Mouse (Mus musculus): ENCODE measurements around the gene Gcg.

The Gcg gene

DNA sequence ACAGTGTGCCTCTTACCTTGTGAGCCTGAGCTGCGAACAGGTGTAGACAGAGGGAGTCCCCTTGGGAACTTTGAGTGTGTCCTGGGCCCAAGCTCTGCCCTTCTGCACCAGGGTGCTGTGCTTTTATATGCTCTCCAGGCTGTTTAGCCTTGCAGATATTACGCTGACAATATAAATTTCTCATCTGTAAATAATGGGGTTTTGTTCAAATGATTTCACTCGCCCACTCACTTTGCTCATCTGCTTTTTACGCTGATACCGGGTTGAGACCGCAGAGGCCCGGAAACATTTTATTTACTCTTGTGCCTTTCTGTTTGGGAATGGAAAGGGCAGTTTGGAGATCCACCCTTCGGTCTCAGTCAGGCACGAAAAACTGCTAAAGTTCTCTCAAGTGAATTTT lies at the start of gene Gcg:
Gene Gcg (minus strand): TSS at position 101 of the 400 bp plus-strand sequence.
- no peaks in the 10 kb centered on the region for H3K27me3 ChIP-seq (ENCODE audit: control insufficient read depth, insufficient read depth, low read length, poor library complexity, severe bottlenecking)
- H3K36me3 ChIP-seq (ENCODE audit: control insufficient read depth, insufficient read depth, low read length, poor library complexity, severe bottlenecking), result no peaks in the 10 kb centered on the region
- DNase-seq (ENCODE audit: low read depth, low spot score), result no peak

DNA sequence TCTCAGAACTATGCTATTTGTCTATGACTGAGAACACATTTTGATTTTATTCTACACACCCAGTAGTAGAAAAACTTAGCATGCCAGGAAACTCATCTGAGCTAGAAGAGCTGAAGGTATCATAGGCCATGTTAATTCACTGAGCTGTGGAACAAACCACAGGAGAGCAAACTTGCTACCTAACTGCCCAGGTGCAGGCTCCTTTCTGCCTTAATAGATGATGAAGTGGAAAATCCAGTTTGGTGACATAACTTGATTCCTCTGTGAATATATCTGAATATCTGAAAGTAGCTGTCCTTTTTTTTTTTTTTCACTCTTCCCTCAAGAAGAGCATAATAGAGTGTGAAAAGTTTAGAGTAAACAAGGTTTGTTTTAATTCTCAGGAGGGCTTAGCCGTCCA lies 47.6 kb upstream of the Gcg start:
- Histone ChIP-seq H3K36me3 (ENCODE audit: control insufficient read depth, insufficient read depth, low read length, poor library complexity, severe bottlenecking) (no peaks in the 10 kb centered on the region), H3K27me3 (ENCODE audit: control insufficient read depth, insufficient read depth, low read length, poor library complexity, severe bottlenecking) (no peaks in the 10 kb centered on the region)
- no peak for DNase-seq (ENCODE audit: low read depth, low spot score)

DNA sequence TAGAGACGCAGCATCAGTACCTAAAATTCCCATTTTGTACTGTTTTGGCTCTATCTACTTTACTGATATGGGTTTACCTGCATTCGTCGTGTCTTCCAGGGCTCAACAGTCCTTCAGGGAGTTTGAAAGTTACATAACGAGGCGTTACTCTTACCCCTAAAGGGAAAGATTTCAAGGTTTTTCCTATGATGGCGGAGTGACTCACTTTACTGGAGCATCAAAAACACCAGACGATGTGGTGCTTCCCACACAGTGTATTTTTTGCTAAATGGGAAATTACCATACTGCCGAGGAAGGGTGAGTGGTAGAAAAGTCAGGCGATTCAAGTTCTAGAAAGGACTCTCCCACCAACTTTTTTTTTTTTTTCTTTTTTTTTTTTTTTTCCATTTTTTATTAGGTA lies 42.9 kb upstream of the Gcg start:
- no peaks in the 10 kb centered on the region for H3K36me3 ChIP-seq (ENCODE audit: control insufficient read depth, insufficient read depth, low read length, poor library complexity, severe bottlenecking)
- DNase-seq (ENCODE audit: low read depth, low spot score), result no peak
- H3K27me3 ChIP-seq (ENCODE audit: control insufficient read depth, insufficient read depth, low read length, poor library complexity, severe bottlenecking), result no peaks in the 10 kb centered on the region

DNA sequence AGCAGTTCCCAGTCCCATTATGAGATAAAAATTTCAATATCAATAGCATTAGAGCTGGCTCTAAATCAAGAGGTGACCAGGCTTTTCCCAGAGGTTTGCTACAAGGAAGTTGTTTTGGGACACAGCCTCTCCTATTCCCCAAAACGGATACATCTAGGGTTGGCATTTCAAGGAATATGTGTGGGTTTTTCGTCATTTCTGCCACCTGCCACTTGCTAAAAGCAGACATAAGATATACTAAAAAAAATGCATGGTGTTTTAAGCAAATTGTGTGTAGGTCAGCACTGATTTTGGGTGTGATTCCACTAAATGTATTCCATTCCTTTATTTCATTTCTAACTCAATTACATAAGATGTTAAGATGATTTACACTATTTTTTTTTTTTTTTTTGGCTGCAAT lies 34.3 kb upstream of the Gcg start:
- H3K27me3 ChIP-seq (ENCODE audit: control insufficient read depth, insufficient read depth, low read length, poor library complexity, severe bottlenecking), result no peaks in the 10 kb centered on the region
- no peak for DNase-seq (ENCODE audit: low read depth, low spot score)
- H3K36me3 ChIP-seq (ENCODE audit: control insufficient read depth, insufficient read depth, low read length, poor library complexity, severe bottlenecking), result no peaks in the 10 kb centered on the region

DNA sequence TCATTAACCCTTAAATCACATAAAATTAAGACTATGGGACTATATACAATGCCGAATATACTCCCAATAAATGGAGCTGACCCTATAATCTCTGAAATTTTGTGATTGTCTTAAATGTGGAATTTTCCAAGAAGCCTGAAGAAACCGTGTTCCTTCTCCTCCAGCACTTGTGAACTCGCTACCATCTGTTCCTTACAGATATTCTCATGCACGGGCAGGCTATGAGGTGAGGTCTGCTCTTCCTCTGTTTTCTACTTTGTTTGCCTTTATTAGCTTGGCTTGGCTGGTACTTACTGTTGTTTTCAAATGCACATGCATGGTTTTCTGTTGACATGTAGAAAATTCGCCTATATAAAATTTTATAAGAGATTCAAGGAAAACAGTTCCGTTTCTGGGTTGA lies 31.0 kb upstream of the Gcg start:
- Histone ChIP-seq H3K27me3 (ENCODE audit: control insufficient read depth, insufficient read depth, low read length, poor library complexity, severe bottlenecking) (no peaks in the 10 kb centered on the region), H3K36me3 (ENCODE audit: control insufficient read depth, insufficient read depth, low read length, poor library complexity, severe bottlenecking) (no peaks in the 10 kb centered on the region)
- no peak for DNase-seq (ENCODE audit: low read depth, low spot score)

DNA sequence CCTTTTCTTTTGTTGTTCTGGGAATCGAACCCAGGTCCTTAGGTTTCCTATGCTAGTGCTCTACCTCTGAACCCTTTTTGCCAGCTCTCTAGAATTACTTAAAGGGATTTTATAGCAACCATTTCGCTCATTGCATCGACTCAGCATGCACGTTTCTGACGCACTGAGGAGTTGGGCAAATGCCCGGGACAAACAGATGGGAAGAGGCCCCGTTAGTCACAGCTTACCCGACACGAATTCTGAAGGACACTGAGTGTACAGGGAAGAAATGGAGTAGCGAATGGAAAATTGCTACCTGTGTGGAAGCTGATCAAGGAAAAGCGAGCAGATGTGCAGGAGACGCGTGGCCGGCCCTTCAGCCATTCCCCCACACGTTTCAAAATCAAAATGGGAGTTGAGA lies 30.0 kb upstream of the Gcg start:
- H3K27me3 ChIP-seq (ENCODE audit: control insufficient read depth, insufficient read depth, low read length, poor library complexity, severe bottlenecking), result no peaks in the 10 kb centered on the region
- no peak for DNase-seq (ENCODE audit: low read depth, low spot score)
- no peaks in the 10 kb centered on the region for H3K36me3 ChIP-seq (ENCODE audit: control insufficient read depth, insufficient read depth, low read length, poor library complexity, severe bottlenecking)

DNA sequence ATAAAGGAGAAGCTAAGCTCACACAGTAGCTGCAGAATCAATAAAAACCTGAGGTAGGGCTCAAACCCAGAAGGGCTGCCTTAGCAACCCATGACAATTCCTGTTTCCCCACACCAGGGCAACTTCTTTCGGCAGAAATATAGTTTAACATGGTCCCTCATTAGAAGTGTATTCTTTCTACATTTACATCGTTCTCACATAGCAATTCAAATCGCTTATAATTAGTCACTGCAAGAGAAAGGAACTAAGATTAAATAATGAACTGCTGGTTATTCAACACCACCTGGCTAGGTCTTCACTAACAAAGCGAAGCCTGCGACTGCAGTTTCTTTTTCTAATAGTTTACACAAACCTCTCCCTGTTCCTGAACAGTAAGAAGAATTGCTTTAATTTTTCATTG lies 23.7 kb upstream of the Gcg start:
- DNase-seq (ENCODE audit: low read depth, low spot score), result no peak
- Histone ChIP-seq H3K27me3 (ENCODE audit: control insufficient read depth, insufficient read depth, low read length, poor library complexity, severe bottlenecking) (no peaks in the 10 kb centered on the region), H3K36me3 (ENCODE audit: control insufficient read depth, insufficient read depth, low read length, poor library complexity, severe bottlenecking) (no peaks in the 10 kb centered on the region)

DNA sequence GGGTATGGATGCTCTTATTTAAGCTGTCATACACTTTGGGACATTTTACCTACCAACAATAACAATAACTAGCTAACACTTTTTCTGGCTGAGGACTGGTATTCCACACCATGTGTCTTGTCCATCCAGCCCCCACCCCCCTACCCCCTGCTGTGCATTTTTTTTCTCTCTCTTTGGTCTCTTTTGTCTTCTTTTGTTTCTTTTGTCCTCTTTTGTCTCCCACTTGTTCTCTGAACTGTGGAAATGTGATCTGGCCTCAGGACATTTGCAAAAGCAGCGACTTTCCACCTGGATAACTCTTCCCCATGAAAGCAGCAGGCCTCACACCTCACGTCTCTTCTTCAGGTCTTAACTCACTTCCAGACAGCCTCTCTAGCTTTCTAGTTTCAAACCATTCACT lies 23.0 kb upstream of the Gcg start:
- Histone ChIP-seq H3K36me3 (ENCODE audit: control insufficient read depth, insufficient read depth, low read length, poor library complexity, severe bottlenecking) (no peaks in the 10 kb centered on the region), H3K27me3 (ENCODE audit: control insufficient read depth, insufficient read depth, low read length, poor library complexity, severe bottlenecking) (no peaks in the 10 kb centered on the region)
- DNase-seq (ENCODE audit: low read depth, low spot score), result no peak

DNA sequence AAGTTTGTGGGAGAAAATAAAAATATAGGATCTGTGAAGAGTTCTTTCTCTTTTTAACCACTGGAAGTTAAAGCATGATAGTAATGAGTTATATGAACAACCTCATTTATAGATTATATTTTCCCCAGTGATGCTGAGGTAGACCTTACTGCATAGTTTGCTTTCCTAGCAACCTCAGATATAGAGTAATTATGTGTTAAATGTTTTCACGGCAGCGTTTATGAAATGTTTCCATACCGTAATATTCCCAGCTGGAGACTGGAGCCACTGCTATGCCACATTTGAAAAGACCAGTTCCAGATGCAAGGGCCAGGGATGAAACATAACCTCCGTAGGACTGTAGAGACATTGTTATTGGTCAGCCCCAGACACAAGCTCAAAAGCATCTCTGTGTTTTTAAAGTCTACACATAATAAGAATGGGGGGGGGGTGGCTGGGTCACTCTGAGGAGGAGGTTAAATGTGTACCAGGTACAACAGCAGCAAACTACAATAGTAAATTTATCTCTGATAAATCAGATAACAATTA lies 20.9 kb upstream of the Gcg start:
- DNase-seq (ENCODE audit: low read depth, low spot score), result no peak
- no peaks in the 10 kb centered on the region for H3K27me3 ChIP-seq (ENCODE audit: control insufficient read depth, insufficient read depth, low read length, poor library complexity, severe bottlenecking)
- H3K36me3 ChIP-seq (ENCODE audit: control insufficient read depth, insufficient read depth, low read length, poor library complexity, severe bottlenecking), result no peaks in the 10 kb centered on the region

DNA sequence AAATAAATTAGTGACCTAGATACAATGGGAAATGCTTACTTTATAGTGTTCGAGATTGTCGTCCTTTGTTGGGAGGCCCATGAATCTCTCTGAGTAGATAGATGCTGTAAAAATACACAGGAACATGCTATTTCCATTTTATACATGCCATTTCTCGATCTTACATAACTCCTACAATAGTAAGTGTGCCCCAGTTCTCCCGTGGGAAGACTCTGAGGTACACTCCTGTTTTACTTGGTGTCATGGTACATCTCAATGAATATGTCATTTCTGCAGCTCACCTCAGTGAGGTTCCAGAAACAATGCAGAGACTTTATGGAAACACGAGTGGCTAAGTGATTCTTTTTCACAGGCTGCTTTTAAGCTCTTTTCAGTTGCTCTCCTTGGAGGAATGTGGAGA lies 19.9 kb upstream of the Gcg start:
- no peaks in the 10 kb centered on the region for H3K36me3 ChIP-seq (ENCODE audit: control insufficient read depth, insufficient read depth, low read length, poor library complexity, severe bottlenecking)
- no peak for DNase-seq (ENCODE audit: low read depth, low spot score)

DNA sequence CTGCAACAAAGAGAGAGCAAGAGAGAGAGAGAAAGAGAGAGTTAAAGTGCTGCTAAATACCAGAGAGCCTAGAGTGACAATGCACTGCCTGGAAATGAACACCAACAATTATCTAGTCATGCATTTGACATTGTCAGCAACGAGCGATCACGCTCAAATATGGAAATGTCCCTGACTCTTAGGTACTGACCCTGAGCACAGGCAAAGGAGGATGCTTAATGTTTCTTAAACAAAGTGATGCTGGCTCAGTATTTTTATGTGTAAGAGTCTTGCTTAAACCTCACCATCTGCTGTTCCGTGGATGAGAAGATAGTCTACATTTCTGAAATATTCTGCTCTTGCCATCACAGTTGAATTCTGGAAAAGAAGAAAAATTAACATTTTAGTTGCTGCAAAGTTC lies 19.1 kb upstream of the Gcg start:
- no peak for DNase-seq (ENCODE audit: low read depth, low spot score)
- Histone ChIP-seq H3K27me3 (ENCODE audit: control insufficient read depth, insufficient read depth, low read length, poor library complexity, severe bottlenecking) (no peaks in the 10 kb centered on the region), H3K36me3 (ENCODE audit: control insufficient read depth, insufficient read depth, low read length, poor library complexity, severe bottlenecking) (no peaks in the 10 kb centered on the region)

More for the DNA sequence above, 19.9 kb upstream of the Gcg start:
- H3K27me3 ChIP-seq (ENCODE audit: control insufficient read depth, insufficient read depth, low read length, poor library complexity, severe bottlenecking), result no peaks in the 10 kb centered on the region

DNA sequence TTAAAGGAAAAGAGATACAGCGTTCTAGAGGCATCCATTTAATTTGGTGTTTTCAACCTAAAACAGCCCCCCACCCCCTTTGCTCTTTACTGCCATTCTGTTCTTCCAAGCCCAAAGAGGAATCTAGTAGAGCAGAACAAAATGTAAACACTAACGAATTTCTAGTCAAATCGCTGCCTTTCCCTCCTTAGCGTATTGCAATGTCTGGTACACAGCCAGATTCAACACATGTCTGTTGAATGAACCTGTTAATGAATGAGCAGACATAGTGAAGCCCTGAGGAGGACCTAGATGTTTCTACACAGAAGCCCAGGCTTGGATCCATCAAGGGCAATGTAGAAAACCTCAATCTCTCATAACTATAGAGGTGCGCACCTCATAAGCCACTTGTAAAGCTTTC lies 15.4 kb upstream of the Gcg start:
- H3K27me3 ChIP-seq (ENCODE audit: control insufficient read depth, insufficient read depth, low read length, poor library complexity, severe bottlenecking), result no peaks in the 10 kb centered on the region
- DNase-seq (ENCODE audit: low read depth, low spot score), result no peak
- no peaks in the 10 kb centered on the region for H3K36me3 ChIP-seq (ENCODE audit: control insufficient read depth, insufficient read depth, low read length, poor library complexity, severe bottlenecking)

DNA sequence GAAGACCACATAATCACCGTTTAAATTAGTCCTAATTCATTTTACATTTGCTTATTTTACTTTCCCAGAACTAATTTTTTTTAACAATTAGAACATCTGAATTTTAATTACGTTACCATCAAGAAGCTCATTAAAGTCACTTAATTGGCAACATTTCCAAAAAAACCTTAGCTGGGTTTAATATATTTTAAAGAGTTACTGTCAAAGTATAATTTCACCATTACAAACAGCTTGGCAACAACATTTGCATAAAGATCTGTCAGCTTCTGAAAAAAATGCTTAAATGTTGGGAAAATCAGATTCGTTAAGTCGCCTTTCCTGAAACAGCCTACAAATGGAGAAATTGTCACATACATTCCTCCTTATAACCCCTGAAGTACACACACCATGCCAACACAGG lies 14.6 kb upstream of the Gcg start:
- H3K36me3 ChIP-seq (ENCODE audit: control insufficient read depth, insufficient read depth, low read length, poor library complexity, severe bottlenecking), result no peaks in the 10 kb centered on the region
- no peak for DNase-seq (ENCODE audit: low read depth, low spot score)
- no peaks in the 10 kb centered on the region for H3K27me3 ChIP-seq (ENCODE audit: control insufficient read depth, insufficient read depth, low read length, poor library complexity, severe bottlenecking)

DNA sequence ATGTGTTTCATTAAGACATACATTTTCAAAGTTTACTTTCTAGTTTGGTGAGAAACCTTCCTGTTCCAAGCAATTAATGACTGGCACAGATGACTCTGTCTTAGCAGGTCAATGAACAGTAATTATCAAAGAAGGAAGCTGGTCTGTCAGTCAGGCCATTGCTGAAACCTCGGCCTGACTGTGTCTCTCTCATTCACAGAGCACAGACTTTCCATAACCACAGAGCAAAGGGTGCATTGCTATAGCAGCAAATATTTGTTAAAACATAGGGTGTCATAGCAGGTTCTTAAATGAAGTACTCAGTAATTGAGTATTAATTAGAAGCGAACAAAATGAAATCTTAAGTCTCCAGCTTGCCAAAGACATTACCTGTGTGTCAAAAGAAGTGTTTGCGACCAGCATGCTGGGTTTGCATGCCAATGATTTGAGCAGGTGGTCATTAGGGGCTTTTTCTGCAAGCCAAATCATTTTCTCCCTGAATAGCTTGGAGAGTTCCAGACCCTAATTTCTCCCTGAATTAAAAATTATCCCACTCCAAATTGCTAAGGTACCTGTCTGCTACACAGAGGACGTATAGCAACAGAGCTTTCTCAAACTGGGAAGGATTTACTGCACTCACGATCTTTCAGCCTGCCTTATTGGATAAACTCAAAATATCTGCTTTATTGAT lies 14.0 kb upstream of the Gcg start:
- Histone ChIP-seq H3K27me3 (ENCODE audit: control insufficient read depth, insufficient read depth, low read length, poor library complexity, severe bottlenecking) (no peaks in the 10 kb centered on the region), H3K36me3 (ENCODE audit: control insufficient read depth, insufficient read depth, low read length, poor library complexity, severe bottlenecking) (no peaks in the 10 kb centered on the region)
- no peak for DNase-seq (ENCODE audit: low read depth, low spot score)

DNA sequence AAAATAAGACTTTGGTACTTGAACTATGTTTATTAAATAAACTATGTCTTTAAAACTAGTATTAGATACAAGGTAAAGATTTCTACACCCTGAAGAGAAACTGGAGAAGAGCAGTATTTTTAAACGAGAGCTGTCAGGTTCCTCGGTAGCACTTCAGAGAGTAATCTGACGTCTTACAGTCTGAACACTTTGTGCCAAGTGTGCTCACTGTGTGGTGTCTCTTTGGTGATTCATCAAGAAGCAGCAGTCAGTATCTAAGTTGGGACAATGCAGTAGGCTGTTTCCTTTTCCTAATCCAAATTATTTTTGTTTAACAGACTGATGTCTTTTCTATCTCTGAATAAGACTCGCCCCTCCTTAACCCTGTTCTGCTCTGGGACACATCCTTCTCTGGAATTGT lies 12.0 kb upstream of the Gcg start:
- Histone ChIP-seq H3K27me3 (ENCODE audit: control insufficient read depth, insufficient read depth, low read length, poor library complexity, severe bottlenecking) (no peaks in the 10 kb centered on the region), H3K36me3 (ENCODE audit: control insufficient read depth, insufficient read depth, low read length, poor library complexity, severe bottlenecking) (no peaks in the 10 kb centered on the region)
- DNase-seq (ENCODE audit: low read depth, low spot score), result no peak

DNA sequence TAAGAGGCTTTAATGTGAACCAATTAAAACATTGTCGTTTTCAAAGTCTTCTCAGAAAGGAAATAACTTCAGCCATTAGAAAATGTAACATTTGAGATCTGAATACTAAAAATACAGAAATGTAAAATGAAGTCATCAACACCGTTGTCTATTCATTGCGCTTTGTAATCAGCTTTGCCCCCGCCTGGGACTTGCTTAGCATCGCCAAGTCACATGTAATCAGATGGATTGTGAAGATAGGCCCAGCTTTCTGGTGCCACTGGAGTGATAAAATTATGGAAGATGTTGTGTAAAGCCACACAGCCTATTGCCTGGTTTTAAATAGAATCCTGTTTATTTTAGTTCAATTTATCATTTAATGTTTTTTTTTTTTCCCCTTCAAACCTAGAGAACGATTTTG lies 6.4 kb upstream of the Gcg start:
- Histone ChIP-seq H3K27me3 (ENCODE audit: control insufficient read depth, insufficient read depth, low read length, poor library complexity, severe bottlenecking) (no peaks in the 10 kb centered on the region), H3K36me3 (ENCODE audit: control insufficient read depth, insufficient read depth, low read length, poor library complexity, severe bottlenecking) (no peaks in the 10 kb centered on the region)
- no peak for DNase-seq (ENCODE audit: low read depth, low spot score)

Measured in splenic B cell, adult 2 months (primary cell).